Mouse (Mus musculus) liver, embryonic 14.5 days (tissue): ENCODE measurements around the gene Cul7.

Experiments used
- CTCF ChIP-seq: IDR thresholded peaks from 2 replicates; pipeline ENCODE4 v1.5.1; 2016; ENCODE audit warnings: antibody characterized with exemption, low read depth, control low read depth
- EP300 ChIP-seq: IDR thresholded peaks from 2 replicates; pipeline ENCODE4 v1.6.1; 2016; ENCODE audit warnings: antibody characterized with exemption, low read depth

DNA sequence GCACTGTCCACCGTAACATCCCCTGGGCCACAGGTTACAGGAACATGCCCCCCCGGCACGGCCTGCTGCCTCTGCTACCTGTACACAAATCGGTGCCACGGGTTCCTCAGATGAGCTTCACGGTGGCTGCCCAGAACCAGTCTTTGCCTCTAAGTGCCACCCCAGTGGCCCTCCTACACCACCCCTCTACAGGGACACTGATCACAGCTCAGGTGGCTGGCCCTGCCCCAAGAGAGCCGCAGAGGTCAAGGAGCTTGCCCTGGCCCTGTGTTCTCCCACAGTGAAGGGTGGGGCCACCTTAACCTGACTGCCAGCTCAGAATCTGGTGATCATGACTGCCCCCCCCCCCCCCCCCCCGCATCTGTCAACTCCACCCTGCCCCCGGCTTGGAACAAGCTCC, 28.3 kb downstream of the Cul7 start, which contains the start of gene Mea1:
- TF ChIP-seq CTCF (no peak), EP300 (no peak)
